Mouse (Mus musculus) c-Kit-positive CD71-negative TER-119-negative erythroid progenitor cells, embryonic 14.5 days (primary cell): ENCODE measurements at regions not wholly inside any gene's neighbourhood (a gene's known extent, or its start where the extent isn't known, plus 50 kb on each side); places are given as distances from the start of the nearest gene placed in this dataset.

ENCODE experiments used
- DNase-seq: peaks from one replicate; pipeline ENCODE4 v3.0.0-alpha.2; 2013; ENCODE audit warnings: low read depth

- no peak for DNase-seq
These were observed 476.6 kb upstream of the Pitx2 start for GRCm38 (mm10) chr3:128723100-128723499.

GRCm38 (mm10) chr3:128720276-128720675, 479.4 kb upstream of the Pitx2 start:
- no peak for DNase-seq

- no peak for DNase-seq
These were observed 480.5 kb upstream of the Pitx2 start for GRCm38 (mm10) chr3:128719226-128719625.

- DNase-seq = no peak
These were observed 492.4 kb upstream of the Pitx2 start for GRCm38 (mm10) chr3:128707270-128707669.

- no peak for DNase-seq
These were observed 531.1 kb upstream of the Pitx2 start for GRCm38 (mm10) chr3:128668468-128669127.

GRCm38 (mm10) chr3:128665184-128665583, 534.5 kb upstream of the Pitx2 start:
- DNase-seq = no peak

- no peak for DNase-seq
These were observed 562.5 kb upstream of the Pitx2 start for GRCm38 (mm10) chr3:128636960-128637755.

GRCm38 (mm10) chr3:128627696-128628095, 572.0 kb upstream of the Pitx2 start:
- no peak for DNase-seq

- DNase-seq = no peak
These were observed 583.0 kb upstream of the Pitx2 start for GRCm38 (mm10) chr3:128616675-128617074.

- no peak for DNase-seq
These were observed 586.0 kb upstream of the Pitx2 start for GRCm38 (mm10) chr3:128613657-128614056.

GRCm38 (mm10) chr3:128610731-128611130, 588.9 kb upstream of the Pitx2 start:
- no peak for DNase-seq

- no peak for DNase-seq
These were observed 591.0 kb upstream of the Pitx2 start for GRCm38 (mm10) chr3:128608694-128609093.

- no peak for DNase-seq
These were observed 624.1 kb upstream of the Pitx2 start for GRCm38 (mm10) chr3:128575339-128576129.

GRCm38 (mm10) chr3:128570551-128570950, 629.1 kb upstream of the Pitx2 start:
- DNase-seq = no peak

GRCm38 (mm10) chr3:128565386-128565785, 634.3 kb upstream of the Pitx2 start:
- DNase-seq = no peak

GRCm38 (mm10) chr3:128546416-128547327, 650.5 kb upstream of the Fam241a start:
- no peak for DNase-seq

- DNase-seq = no peak
These were observed 629.3 kb upstream of the Fam241a start for GRCm38 (mm10) chr3:128525427-128525826.

- no peak for DNase-seq
These were observed 624.6 kb upstream of the Fam241a start for GRCm38 (mm10) chr3:128520671-128521103.

- DNase-seq = no peak
These were observed 623.8 kb upstream of the Fam241a start for GRCm38 (mm10) chr3:128519913-128520316.

- no peak for DNase-seq
These were observed 622.7 kb upstream of the Fam241a start for GRCm38 (mm10) chr3:128518806-128519205.

GRCm38 (mm10) chr3:128471111-128471510, 575.0 kb upstream of the Fam241a start:
- DNase-seq = no peak

- no peak for DNase-seq
These were observed 533.6 kb upstream of the Fam241a start for GRCm38 (mm10) chr3:128429706-128430105.
